ENCODE assay signal across 9 mouse cellular contexts in the genomic region with DNA sequence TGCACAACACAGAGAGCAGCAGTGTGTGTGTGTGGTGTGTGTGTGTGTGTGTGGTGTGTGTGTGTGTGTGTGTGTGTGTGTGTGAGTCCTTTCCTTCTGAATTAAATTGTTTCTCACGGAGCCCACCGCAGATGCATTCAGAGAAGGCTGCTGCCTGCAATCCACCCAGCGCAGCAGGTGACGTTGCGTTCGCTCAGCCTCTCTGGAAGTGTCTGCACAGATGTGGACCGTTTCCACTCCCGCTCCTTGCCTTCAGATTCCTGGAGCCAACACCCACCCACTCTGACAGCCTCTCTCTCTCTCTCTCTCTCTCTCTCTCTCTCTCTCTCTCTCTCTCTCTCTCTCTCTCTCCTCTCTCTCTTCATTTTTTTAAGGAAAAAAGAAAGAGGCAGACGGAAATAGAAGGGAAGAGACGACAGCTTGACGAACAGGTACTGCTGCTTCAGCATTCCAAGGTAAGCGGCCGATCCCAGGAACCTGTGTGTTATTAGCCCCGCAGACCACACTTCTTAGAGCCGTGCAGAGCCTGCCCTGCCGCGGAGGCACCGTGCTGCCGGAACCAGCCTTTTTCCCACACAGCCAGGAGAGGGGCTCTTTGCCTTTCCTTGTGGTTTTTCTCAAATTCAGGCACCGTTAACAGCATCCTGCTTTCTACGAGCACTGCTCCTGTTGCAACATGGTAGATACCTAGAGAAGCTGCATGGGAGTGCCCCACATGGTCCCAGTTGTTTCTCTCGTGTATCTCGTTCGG.
DNase-seq lines count a peak whose midpoint lies in the region; ATAC-seq and TF ChIP-seq lines count a peak whose summit lies in the region.
"Had no signal": no experiment of that assay in that cellular context is flagged by ENCODE, and none has a peak within 500 bp of the region (broad histone marks: within the 10 kb centered on the region; RNA-seq: fewer than 3 reads in every experiment).

No protein-coding gene starts in this region.

- peak overlapping the region; percentile 26 for H3K4me3 ChIP-seq in kidney, embryonic 15.5 days (replicated peaks)
- H3K4me3 ChIP-seq in kidney, adult 2 months (ENCODE audit: insufficient read depth, low read depth, low read length): no peak overlapping the region
- peak overlapping the region; percentile 25 for H3K4me3 ChIP-seq in limb, embryonic 12.5 days (replicated peaks)

- no peaks in the 10 kb centered on the region for H3K9me3 ChIP-seq in kidney, embryonic 15.5 days (replicated peaks)
- H3K9me3 ChIP-seq in limb, embryonic 12.5 days: no peaks in the 10 kb centered on the region

- no peak for DNase-seq in kidney, adult 2 months
- peak; percentile 53 to 66 for DNase-seq in cerebellum, postnatal 25 days
- peak; percentile 55 to 70 for DNase-seq in frontal cortex, postnatal 36 days (ENCODE audit: low spot score in 2 of 2)
- peak; percentile 77 for DNase-seq in right cerebral cortex, adult 18-20 months
- no peak for DNase-seq in thymus, postnatal 36 days

- H3K9ac ChIP-seq in kidney, embryonic 15.5 days: no peak overlapping the region
- no peak overlapping the region for H3K9ac ChIP-seq in limb, embryonic 12.5 days (replicated peaks)

- peak overlapping the region; percentile 63 for H3K4me2 ChIP-seq in kidney, embryonic 15.5 days
- peak overlapping the region; percentile 55 for H3K4me2 ChIP-seq in limb, embryonic 12.5 days

- H3K4me1 ChIP-seq in kidney, embryonic 15.5 days: peaks cover 12% of the 10 kb centered on the region
- H3K4me1 ChIP-seq in kidney, adult 2 months (ENCODE audit: control insufficient read depth, insufficient read depth, low read length): no peaks in the 10 kb centered on the region
- H3K4me1 ChIP-seq in limb, embryonic 12.5 days (replicated peaks): peaks cover 29% of the 10 kb centered on the region

- no peak overlapping the region for H3K27ac ChIP-seq in kidney, embryonic 15.5 days
- no peak overlapping the region for H3K27ac ChIP-seq in kidney, adult 2 months (ENCODE audit: insufficient read depth, low read depth, low read length)
- H3K27ac ChIP-seq in limb, embryonic 12.5 days: 0 out of 2 replicates have a peak overlapping the region, but pooled peaks have one; percentile 18

- peak; percentile 56; the same call in 1 of the 2 replicates for ATAC-seq in kidney, embryonic 15.5 days (replicated peaks; ENCODE audit: low FRiP score)
- no peak for ATAC-seq in limb, embryonic 12.5 days (ENCODE audit: insufficient number of reproducible peaks, insufficient read depth, low FRiP score, low TSS enrichment, low read depth)
- no peak for ATAC-seq in erythroid progenitor cell, adult 5-6 weeks (replicated peaks; ENCODE audit: low FRiP score, poor library complexity, severe bottlenecking)

- WGBS in kidney, embryonic 15.5 days: 28% methylated on average over 24 of the region's 24 CpGs
- WGBS in kidney, adult 2 months: 29% methylated on average over 24 of the region's 24 CpGs
- 19% methylated on average over 24 of the region's 24 CpGs for WGBS in limb, embryonic 12.5 days

- no peak for TF ChIP-seq CTCF in kidney, adult 2 months (conservative IDR thresholded peaks at IDR 0.05; ENCODE audit: insufficient read depth, insufficient read length, low read depth, low read length)

- no peaks in the 10 kb centered on the region; the same call in 1 of the 2 replicates for H3K27me3 ChIP-seq in kidney, embryonic 15.5 days
- H3K27me3 ChIP-seq in kidney, adult 2 months (replicated peaks; ENCODE audit: control insufficient read depth, insufficient read depth, low read length): no peaks in the 10 kb centered on the region; the same call in 1 of the 2 replicates
- no peaks in the 10 kb centered on the region for H3K27me3 ChIP-seq in limb, embryonic 12.5 days

- no peak for TF ChIP-seq POLR2A in kidney, adult 2 months (IDR thresholded peaks at IDR 0.05; ENCODE audit: low read depth, low read length)

- no peaks in the 10 kb centered on the region for H3K36me3 ChIP-seq in kidney, embryonic 15.5 days
- H3K36me3 ChIP-seq in kidney, adult 2 months (ENCODE audit: control insufficient read depth, insufficient read depth, low read length): no peaks in the 10 kb centered on the region
- H3K36me3 ChIP-seq in limb, embryonic 12.5 days: no peaks in the 10 kb centered on the region
- H3K36me3 ChIP-seq: G1E had no signal

Comparison
In these comparisons a context has a peak if more than half of its experiments do, and no peak if none do; other contexts are left out.
1. DNase-seq: peak in cerebellum, postnatal 25 days (2 of 2), frontal cortex, postnatal 36 days (2 of 2) and right cerebral cortex, adult 18-20 months (single experiment); none in kidney, adult 2 months (single experiment) and thymus, postnatal 36 days (0 of 2).